Mouse (Mus musculus): ENCODE measurements around the gene Lin7b. TPM values are rescaled to one million over a fixed set of nuclear protein-coding genes. Genes with fewer than 3 reads are reported as not detected.

The Lin7b gene
- polyA plus RNA-seq (2015; fragmentation: Nextera tagmentation; extraction: Ambion mirVana) = 24.4 TPM in 2 replicates

GRCm38 (mm10) chr7:45370475-45371311 is at the start of gene Lin7b:
Gene Lin7b, minus strand, starts transcription at chr7:45370583.
- Histone ChIP-seq H3K27ac (peak within 1 kb of the TSS; percentile 35; the same call in 1 of the 2 replicates), H3K27me3 (replicated peaks) (peaks cover 7% of the 10 kb centered on the region; the same call in 1 of the 2 replicates), H3K36me3 (replicated peaks) (peaks cover 12% of the 10 kb centered on the region), H3K4me3 (peak within 1 kb of the TSS; percentile 48), H3K9me3 (no peaks in the 10 kb centered on the region), H3K4me2 (peak within 1 kb of the TSS; percentile 97), H3K9ac (peak within 1 kb of the TSS; percentile 57), H3K4me1 (peaks cover 32% of the 10 kb centered on the region)
- WGBS = 10% methylated on average over 28 of the region's 28 CpGs
- ATAC-seq (replicated peaks) = peak; percentile 40

GRCm38 (mm10) chr7:45417962-45418492 is 47.6 kb upstream of the Lin7b start:
- Histone ChIP-seq H3K4me2 (no peak overlapping the region), H3K4me1 (peaks cover 11% of the 10 kb centered on the region), H3K36me3 (replicated peaks) (peaks cover 17% of the 10 kb centered on the region), H3K27me3 (replicated peaks) (peaks cover 80% of the 10 kb centered on the region), H3K4me3 (no peak overlapping the region), H3K27ac (no peak overlapping the region), H3K9ac (no peak overlapping the region), H3K9me3 (no peaks in the 10 kb centered on the region)
- no peak for ATAC-seq (replicated peaks)
- WGBS = 12% methylated on average over 13 of the region's 13 CpGs

- no peaks in the 10 kb centered on the region for H3K36me3 ChIP-seq (replicated peaks)
- ATAC-seq (replicated peaks) = no peak
- H3K4me1 ChIP-seq = peaks cover 11% of the 10 kb centered on the region
- H3K27ac ChIP-seq = no peak overlapping the region
- H3K9ac ChIP-seq = no peak overlapping the region
- peaks cover 94% of the 10 kb centered on the region for H3K27me3 ChIP-seq (replicated peaks)
- peak overlapping the region; percentile 20 for H3K4me2 ChIP-seq
- no peaks in the 10 kb centered on the region for H3K9me3 ChIP-seq
- WGBS = 8% methylated on average over 37 of the region's 37 CpGs
- H3K4me3 ChIP-seq = no peak overlapping the region
Observed at GRCm38 (mm10) chr7:45415636-45416035, 45.3 kb upstream of the Lin7b start.

- Histone ChIP-seq H3K27ac (no peak overlapping the region), H3K4me2 (no peak overlapping the region), H3K4me3 (no peak overlapping the region), H3K36me3 (replicated peaks) (no peaks in the 10 kb centered on the region), H3K9me3 (no peaks in the 10 kb centered on the region), H3K4me1 (peaks cover 11% of the 10 kb centered on the region), H3K27me3 (replicated peaks) (peaks cover 94% of the 10 kb centered on the region), H3K9ac (no peak overlapping the region)
- WGBS = 38% methylated on average over 12 of the region's 12 CpGs
- ATAC-seq (replicated peaks) = no peak
Observed at GRCm38 (mm10) chr7:45414740-45415224, 44.4 kb upstream of the Lin7b start.

GRCm38 (mm10) chr7:45413864-45414739 is 43.7 kb upstream of the Lin7b start:
- H3K4me2 ChIP-seq = peak overlapping the region; percentile 88
- H3K27me3 ChIP-seq (replicated peaks) = peaks cover 95% of the 10 kb centered on the region
- 2% methylated on average over 26 of the region's 27 CpGs for WGBS
- peak overlapping the region; percentile 46 for H3K9ac ChIP-seq
- H3K36me3 ChIP-seq (replicated peaks) = no peaks in the 10 kb centered on the region
- H3K4me1 ChIP-seq = peaks cover 11% of the 10 kb centered on the region
- no peaks in the 10 kb centered on the region for H3K9me3 ChIP-seq
- H3K4me3 ChIP-seq = peak overlapping the region; percentile 44
- peak; percentile 51 for ATAC-seq (replicated peaks)
- H3K27ac ChIP-seq = no peak overlapping the region

GRCm38 (mm10) chr7:45413113-45413863 is 42.9 kb upstream of the Lin7b start, which contains the start of gene Ntf5:
Gene Ntf5, plus strand, starts transcription at chr7:45413695.
- peak; percentile 62 for ATAC-seq (replicated peaks)
- H3K9me3 ChIP-seq = no peaks in the 10 kb centered on the region
- H3K27ac ChIP-seq = no peak within 1 kb of the TSS
- 3% methylated on average over 35 of the region's 45 CpGs for WGBS
- H3K4me1 ChIP-seq = peaks cover 11% of the 10 kb centered on the region
- peak within 1 kb of the TSS; percentile 44 for H3K4me3 ChIP-seq
- peaks cover 95% of the 10 kb centered on the region for H3K27me3 ChIP-seq (replicated peaks)
- H3K36me3 ChIP-seq (replicated peaks) = no peaks in the 10 kb centered on the region
- peak within 1 kb of the TSS; percentile 46 for H3K9ac ChIP-seq
- peak within 1 kb of the TSS; percentile 88 for H3K4me2 ChIP-seq

- Histone ChIP-seq H3K9ac (no peak overlapping the region), H3K27me3 (replicated peaks) (peaks cover 95% of the 10 kb centered on the region), H3K9me3 (no peaks in the 10 kb centered on the region), H3K27ac (no peak overlapping the region), H3K4me1 (peaks cover 11% of the 10 kb centered on the region), H3K36me3 (replicated peaks) (no peaks in the 10 kb centered on the region), H3K4me3 (no peak overlapping the region), H3K4me2 (no peak overlapping the region)
- 90% methylated on average over 2 of the region's 2 CpGs for WGBS
- ATAC-seq (replicated peaks) = no peak
Observed at GRCm38 (mm10) chr7:45412421-45412820, 42.0 kb upstream of the Lin7b start.

GRCm38 (mm10) chr7:45409497-45410163 is 39.2 kb upstream of the Lin7b start:
- no peaks in the 10 kb centered on the region for H3K9me3 ChIP-seq
- 85% methylated on average over 8 of the region's 8 CpGs for WGBS
- H3K4me1 ChIP-seq = peaks cover 20% of the 10 kb centered on the region
- no peak overlapping the region for H3K4me2 ChIP-seq
- no peak for ATAC-seq (replicated peaks)
- H3K4me3 ChIP-seq = no peak overlapping the region
- no peaks in the 10 kb centered on the region for H3K36me3 ChIP-seq (replicated peaks)
- no peak overlapping the region for H3K9ac ChIP-seq
- peaks cover 96% of the 10 kb centered on the region for H3K27me3 ChIP-seq (replicated peaks)
- H3K27ac ChIP-seq = no peak overlapping the region

GRCm38 (mm10) chr7:45408949-45409348 is 38.6 kb upstream of the Lin7b start:
- H3K4me2 ChIP-seq = no peak overlapping the region
- H3K27ac ChIP-seq = no peak overlapping the region
- no peaks in the 10 kb centered on the region for H3K36me3 ChIP-seq (replicated peaks)
- no peak overlapping the region for H3K4me3 ChIP-seq
- peaks cover 16% of the 10 kb centered on the region for H3K4me1 ChIP-seq
- no peak for ATAC-seq (replicated peaks)
- WGBS = 86% methylated on average over 17 of the region's 17 CpGs
- H3K9ac ChIP-seq = no peak overlapping the region
- peaks cover 90% of the 10 kb centered on the region for H3K27me3 ChIP-seq (replicated peaks)
- no peaks in the 10 kb centered on the region for H3K9me3 ChIP-seq

GRCm38 (mm10) chr7:45408351-45408750 is 38.0 kb upstream of the Lin7b start:
- Histone ChIP-seq H3K4me2 (no peak overlapping the region), H3K36me3 (replicated peaks) (no peaks in the 10 kb centered on the region), H3K27me3 (replicated peaks) (peaks cover 84% of the 10 kb centered on the region), H3K4me1 (peaks cover 10% of the 10 kb centered on the region), H3K9ac (no peak overlapping the region), H3K9me3 (no peaks in the 10 kb centered on the region), H3K27ac (no peak overlapping the region), H3K4me3 (no peak overlapping the region)
- ATAC-seq (replicated peaks) = no peak
- 72% methylated on average over 7 of the region's 7 CpGs for WGBS

GRCm38 (mm10) chr7:45407836-45408235 is 37.5 kb upstream of the Lin7b start:
- 79% methylated on average over 10 of the region's 10 CpGs for WGBS
- no peak for ATAC-seq (replicated peaks)
- no peak overlapping the region for H3K27ac ChIP-seq
- peaks cover 78% of the 10 kb centered on the region for H3K27me3 ChIP-seq (replicated peaks)
- H3K9me3 ChIP-seq = no peaks in the 10 kb centered on the region
- H3K36me3 ChIP-seq (replicated peaks) = no peaks in the 10 kb centered on the region
- H3K4me2 ChIP-seq = no peak overlapping the region
- H3K4me1 ChIP-seq = peaks cover 9% of the 10 kb centered on the region
- H3K9ac ChIP-seq = no peak overlapping the region
- H3K4me3 ChIP-seq = no peak overlapping the region

Measured in midbrain, embryonic 15.5 days (tissue).